Mouse (Mus musculus): Measurements from ENCODE around the gene Shank1. TPM values are rescaled to one million over a fixed set of nuclear protein-coding genes. Genes with fewer than 3 reads are reported as not detected.

Shank1 gene
- polyA plus RNA-seq, 1 experiment from 2014 or later = 13.2 TPM

GRCm38 (mm10) chr7:44332336-44332735, 22.3 kb downstream of the Shank1 start:
- Histone ChIP-seq H3K9me3 (replicated peaks) (no peaks in the 10 kb centered on the region), H3K9ac (no peak overlapping the region), H3K4me2 (no peak overlapping the region), H3K36me3 (ENCODE audit: poor library complexity, severe bottlenecking) (peaks cover 6% of the 10 kb centered on the region; the same call in 1 of the 2 replicates), H3K27me3 (peaks cover 34% of the 10 kb centered on the region), H3K27ac (no peak overlapping the region), H3K4me3 (no peak overlapping the region), H3K4me1 (peaks cover 15% of the 10 kb centered on the region)
- WGBS = 75% methylated on average over 3 of the region's 3 CpGs
- no peak for ATAC-seq

GRCm38 (mm10) chr7:44334139-44334538, 24.1 kb downstream of the Shank1 start:
- Histone ChIP-seq H3K4me3 (no peak overlapping the region), H3K27ac (no peak overlapping the region), H3K36me3 (ENCODE audit: poor library complexity, severe bottlenecking) (peaks cover 3% of the 10 kb centered on the region; the same call in 1 of the 2 replicates), H3K9ac (no peak overlapping the region), H3K4me2 (no peak overlapping the region), H3K9me3 (replicated peaks) (no peaks in the 10 kb centered on the region), H3K27me3 (peaks cover 52% of the 10 kb centered on the region), H3K4me1 (peaks cover 22% of the 10 kb centered on the region)
- ATAC-seq = no peak
- WGBS = 77% methylated on average over 14 of the region's 14 CpGs

- peaks cover 22% of the 10 kb centered on the region for H3K4me1 ChIP-seq
- peak overlapping the region; percentile 62 for H3K4me3 ChIP-seq
- no peaks in the 10 kb centered on the region for H3K9me3 ChIP-seq (replicated peaks)
- peaks cover 60% of the 10 kb centered on the region for H3K27me3 ChIP-seq
- WGBS = 5% methylated on average over 20 of the region's 40 CpGs
- H3K4me2 ChIP-seq = peak overlapping the region; percentile 79
- H3K9ac ChIP-seq = peak overlapping the region; percentile 78
- ATAC-seq = peak; percentile 75
- H3K36me3 ChIP-seq (ENCODE audit: poor library complexity, severe bottlenecking) = 0 out of 2 replicates have a peak, but pooled peaks cover 3% of the 10 kb centered on the region
- H3K27ac ChIP-seq = peak overlapping the region; percentile 84
These were observed 25.2 kb downstream of the Shank1 start for GRCm38 (mm10) chr7:44335031-44335878.

- WGBS = 2% methylated on average over 28 of the region's 54 CpGs
- Histone ChIP-seq H3K4me2 (peak overlapping the region; percentile 79), H3K27ac (peak overlapping the region; percentile 84), H3K36me3 (ENCODE audit: poor library complexity, severe bottlenecking) (0 out of 2 replicates have a peak, but pooled peaks cover 3% of the 10 kb centered on the region), H3K27me3 (peaks cover 60% of the 10 kb centered on the region), H3K9ac (peak overlapping the region; percentile 78), H3K9me3 (replicated peaks) (no peaks in the 10 kb centered on the region), H3K4me1 (peaks cover 22% of the 10 kb centered on the region), H3K4me3 (peak overlapping the region; percentile 62)
- peak; percentile 84 for ATAC-seq
These were observed 26.3 kb downstream of the Shank1 start for GRCm38 (mm10) chr7:44336046-44337021.

GRCm38 (mm10) chr7:44337121-44337849, 27.2 kb downstream of the Shank1 start:
- H3K4me2 ChIP-seq = peak overlapping the region; percentile 79
- peak; percentile 19; the same call in 1 of the 2 replicates for ATAC-seq
- H3K27ac ChIP-seq = peak overlapping the region; percentile 48; the same call in 1 of the 2 replicates
- WGBS = 2% methylated on average over 32 of the region's 32 CpGs
- peak overlapping the region; percentile 78 for H3K9ac ChIP-seq
- H3K4me3 ChIP-seq = peak overlapping the region; percentile 62
- H3K4me1 ChIP-seq = peaks cover 22% of the 10 kb centered on the region
- H3K9me3 ChIP-seq (replicated peaks) = no peaks in the 10 kb centered on the region
- H3K27me3 ChIP-seq = peaks cover 60% of the 10 kb centered on the region
- H3K36me3 ChIP-seq (ENCODE audit: poor library complexity, severe bottlenecking) = 0 out of 2 replicates have a peak, but pooled peaks cover 5% of the 10 kb centered on the region

DNA sequence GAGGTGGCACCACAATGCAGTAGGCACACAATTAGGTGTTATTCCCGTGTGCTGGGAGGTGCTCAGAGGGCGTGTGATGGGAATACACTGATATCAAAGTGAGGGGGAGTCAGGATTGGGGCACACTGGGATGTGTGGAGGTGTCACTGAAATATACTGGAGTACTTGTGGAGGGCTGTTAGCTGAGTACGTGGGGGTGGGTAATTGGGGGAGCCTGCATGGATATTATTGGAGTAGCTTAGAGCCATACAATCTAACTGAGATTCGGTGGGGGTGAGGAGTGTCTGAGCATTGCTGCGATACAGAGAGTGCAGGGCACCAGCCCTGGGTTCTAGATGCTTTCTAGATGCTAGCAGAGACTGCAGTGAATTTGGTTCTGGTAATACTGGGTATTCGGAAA, 30.2 kb downstream of the Shank1 start:
- no peak overlapping the region for H3K4me2 ChIP-seq
- peaks cover 22% of the 10 kb centered on the region for H3K4me1 ChIP-seq
- peaks cover 29% of the 10 kb centered on the region for H3K36me3 ChIP-seq (ENCODE audit: poor library complexity, severe bottlenecking)
- H3K9me3 ChIP-seq (replicated peaks) = no peaks in the 10 kb centered on the region
- ATAC-seq = no peak
- H3K27me3 ChIP-seq = peaks cover 48% of the 10 kb centered on the region
- WGBS = 69% methylated on average over 6 of the region's 6 CpGs
- no peak overlapping the region for H3K9ac ChIP-seq
- H3K27ac ChIP-seq = no peak overlapping the region
- H3K4me3 ChIP-seq = no peak overlapping the region

DNA sequence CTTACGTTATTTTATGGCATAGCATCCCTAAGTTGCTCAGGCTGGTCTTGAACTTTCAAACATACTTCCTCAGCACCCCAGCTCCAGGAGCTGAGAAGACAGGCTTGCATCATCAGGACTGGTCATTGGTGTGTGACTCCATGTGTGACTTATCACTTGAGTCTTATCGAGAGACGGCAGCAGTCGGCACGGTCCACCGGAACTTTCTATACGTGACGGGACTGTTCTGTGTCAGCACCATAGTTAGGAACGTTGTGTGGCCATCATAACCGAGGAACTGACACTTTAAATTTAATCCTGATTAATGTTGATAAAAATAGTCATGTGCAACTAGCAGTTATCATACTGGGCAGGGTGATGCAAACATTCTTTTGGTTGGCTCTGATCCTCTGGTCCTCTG, 31.1 kb downstream of the Shank1 start:
- Histone ChIP-seq H3K4me1 (peaks cover 17% of the 10 kb centered on the region), H3K36me3 (ENCODE audit: poor library complexity, severe bottlenecking) (peaks cover 38% of the 10 kb centered on the region), H3K9me3 (replicated peaks) (no peaks in the 10 kb centered on the region), H3K27me3 (peaks cover 39% of the 10 kb centered on the region), H3K4me3 (no peak overlapping the region), H3K4me2 (no peak overlapping the region), H3K27ac (no peak overlapping the region), H3K9ac (no peak overlapping the region)
- 92% methylated on average over 10 of the region's 10 CpGs for WGBS
- no peak for ATAC-seq

- no peak for ATAC-seq
- Histone ChIP-seq H3K27me3 (peaks cover 33% of the 10 kb centered on the region), H3K9ac (no peak overlapping the region), H3K4me3 (no peak overlapping the region), H3K27ac (no peak overlapping the region), H3K4me1 (peaks cover 12% of the 10 kb centered on the region; the same call in 1 of the 2 replicates), H3K4me2 (no peak overlapping the region), H3K9me3 (replicated peaks) (no peaks in the 10 kb centered on the region), H3K36me3 (ENCODE audit: poor library complexity, severe bottlenecking) (peaks cover 44% of the 10 kb centered on the region)
- 66% methylated on average over 5 of the region's 5 CpGs for WGBS
These were observed 31.7 kb downstream of the Shank1 start for GRCm38 (mm10) chr7:44341714-44342113.

DNA sequence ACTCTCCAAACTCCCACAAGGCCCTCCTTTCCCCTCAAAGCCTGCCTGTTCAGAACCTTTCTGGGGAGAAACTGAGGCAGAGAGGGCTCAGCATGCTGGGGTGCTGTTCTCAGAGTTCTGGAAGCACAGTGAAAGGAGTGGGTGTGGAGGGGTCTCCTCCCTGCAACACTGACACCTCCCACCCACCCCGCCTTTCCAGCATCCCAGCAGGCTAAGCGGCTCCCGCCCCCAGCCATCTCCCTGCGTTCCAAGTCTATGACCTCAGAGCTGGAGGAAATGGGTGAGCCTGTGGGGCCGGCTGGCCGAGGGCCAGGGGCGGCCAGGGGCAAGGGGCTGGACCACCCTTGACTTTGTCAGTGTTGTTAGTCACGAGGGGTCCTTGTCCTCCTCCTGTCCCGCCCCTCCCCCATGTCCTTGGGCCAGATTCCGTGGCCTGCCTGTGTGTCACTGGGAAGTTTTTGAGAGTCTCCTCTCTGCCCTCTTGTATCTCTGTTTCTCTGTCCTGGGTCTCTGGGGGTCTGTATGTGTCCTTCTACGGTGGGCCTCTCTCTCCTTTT, 33.5 kb downstream of the Shank1 start:
- 31% methylated on average over 11 of the region's 11 CpGs for WGBS
- H3K4me1 ChIP-seq = no peaks in the 10 kb centered on the region
- H3K4me2 ChIP-seq = no peak overlapping the region
- H3K4me3 ChIP-seq = no peak overlapping the region
- H3K27me3 ChIP-seq = peaks cover 21% of the 10 kb centered on the region
- ATAC-seq = no peak
- H3K27ac ChIP-seq = no peak overlapping the region
- peaks cover 51% of the 10 kb centered on the region for H3K36me3 ChIP-seq (ENCODE audit: poor library complexity, severe bottlenecking)
- H3K9ac ChIP-seq = no peak overlapping the region
- no peaks in the 10 kb centered on the region for H3K9me3 ChIP-seq (replicated peaks)

DNA sequence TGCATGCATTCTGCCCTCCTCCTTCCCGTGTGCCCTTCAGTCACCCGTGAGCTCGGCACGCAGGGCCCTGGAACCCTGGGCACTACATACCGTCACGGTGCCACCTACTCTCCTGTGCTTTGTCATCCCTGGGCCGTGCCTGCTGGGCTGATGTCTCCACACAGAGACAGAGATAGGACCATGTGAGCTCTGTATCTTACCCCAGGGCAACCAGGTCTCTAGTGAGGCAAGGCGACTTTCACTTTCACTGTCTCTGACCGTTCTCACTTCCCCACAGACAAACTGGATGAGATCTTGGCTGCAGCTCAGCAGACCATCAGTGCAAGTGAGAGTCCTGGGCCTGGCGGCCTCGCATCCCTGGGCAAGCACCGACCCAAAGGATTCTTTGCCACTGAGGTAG, 34.6 kb downstream of the Shank1 start:
- Histone ChIP-seq H3K4me2 (no peak overlapping the region), H3K36me3 (ENCODE audit: poor library complexity, severe bottlenecking) (peaks cover 55% of the 10 kb centered on the region), H3K27ac (no peak overlapping the region), H3K27me3 (peaks cover 16% of the 10 kb centered on the region), H3K4me3 (no peak overlapping the region), H3K9me3 (replicated peaks) (no peaks in the 10 kb centered on the region), H3K9ac (no peak overlapping the region), H3K4me1 (no peaks in the 10 kb centered on the region)
- ATAC-seq = no peak
- WGBS = 81% methylated on average over 12 of the region's 12 CpGs

- H3K36me3 ChIP-seq (ENCODE audit: poor library complexity, severe bottlenecking) = peaks cover 35% of the 10 kb centered on the region
These were observed 39.0 kb downstream of the Shank1 start for GRCm38 (mm10) chr7:44349043-44349442.

More at GRCm38 (mm10) chr7:44349043-44349442, 39.0 kb downstream of the Shank1 start:
- peaks cover 50% of the 10 kb centered on the region for H3K27me3 ChIP-seq
- H3K4me1 ChIP-seq = peaks cover 37% of the 10 kb centered on the region
- H3K9me3 ChIP-seq (replicated peaks) = no peaks in the 10 kb centered on the region
- H3K27ac ChIP-seq = no peak overlapping the region
- WGBS = 28% methylated on average over 3 of the region's 3 CpGs
- no peak for ATAC-seq
- no peak overlapping the region for H3K9ac ChIP-seq
- no peak overlapping the region for H3K4me3 ChIP-seq
- no peak overlapping the region for H3K4me2 ChIP-seq
